Mouse (Mus musculus) embryonic facial prominence, embryonic 15.5 days (tissue): ENCODE data around the gene Zfp52. TPM values are rescaled to one million over a fixed set of nuclear protein-coding genes. Genes with fewer than 3 reads are reported as not detected.

Source experiments
- ATAC-seq: fragments of 200-750 bp; cut with Nextera tagmentation; 2 replicates; pipeline ENCODE4 v1.8.0; 2017; ENCODE audit warnings: low read depth, moderate TSS enrichment; ENCODE audit not compliant: insufficient number of reproducible peaks, low FRiP score, low TSS enrichment
- H3K27ac ChIP-seq: fragments of 300-500 bp; sonication (generic); replicated peaks from 2 replicates; pipeline ENCODE4 v1.5.1; 2015; ENCODE audit warnings: mild to moderate bottlenecking, inconsistent platforms
- H3K27me3 ChIP-seq: fragments of 300-500 bp; sonication (generic); 2 replicates; pipeline ENCODE4 v1.6.1; 2015; ENCODE audit warnings: inconsistent platforms
- H3K36me3 ChIP-seq: fragments of 300-500 bp; sonication (generic); 2 replicates; pipeline ENCODE4 v1.6.1; 2015; ENCODE audit warnings: mild to moderate bottlenecking, inconsistent platforms
- H3K4me1 ChIP-seq: fragments of 300-500 bp; sonication (generic); 2 replicates; pipeline ENCODE4 v1.6.1; 2015; ENCODE audit warnings: inconsistent platforms
- H3K4me2 ChIP-seq: fragments of 300-500 bp; sonication (generic); replicated peaks from 2 replicates; pipeline ENCODE4 v1.6.1; 2015; ENCODE audit warnings: mild to moderate bottlenecking, inconsistent platforms
- H3K4me3 ChIP-seq: fragments of 300-500 bp; sonication (generic); replicated peaks from 2 replicates; pipeline ENCODE4 v1.5.1; 2015; ENCODE audit warnings: mild to moderate bottlenecking, inconsistent platforms
- H3K9ac ChIP-seq: fragments of 300-500 bp; sonication (generic); 2 replicates; pipeline ENCODE4 v1.6.1; 2015; ENCODE audit warnings: inconsistent platforms
- H3K9me3 ChIP-seq: fragments of 300-500 bp; sonication (generic); replicated peaks from 2 replicates; pipeline ENCODE4 v1.6.1; 2016; ENCODE audit warnings: inconsistent platforms
- WGBS: fragments of 180-500 bp; shearing (Covaris S2); methylation state at CpG from one replicate; pipeline ENCODE4 v1.1.7; 2015; 5-methylcytosine and 5-hydroxymethylcytosine counted together
- polyA plus RNA-seq: library from polyadenylated mRNA; unstranded; fragments of >200 nt; fragmentation: Nextera tagmentation; extraction: Ambion mirVana; gene quantifications from 2 replicates; pipeline ENCODE4 v1.2.1, GENCODE M21; 2015

The Zfp52 gene
- polyA plus RNA-seq, 1 experiment from 2014 or later, result 5.4 TPM

- Histone ChIP-seq H3K36me3 (0 out of 2 replicates have a peak, but pooled peaks cover 2% of the 10 kb centered on the region), H3K4me1 (0 out of 2 replicates have a peak, but pooled peaks cover 8% of the 10 kb centered on the region), H3K9ac (peak within 1 kb of the TSS; percentile 43), H3K27ac (peak within 1 kb of the TSS; percentile 94), H3K4me2 (peak within 1 kb of the TSS; percentile 68), H3K27me3 (no peaks in the 10 kb centered on the region), H3K4me3 (peak within 1 kb of the TSS; percentile 73), H3K9me3 (no peaks in the 10 kb centered on the region)
- under 1% methylated on average over 29 of the region's 29 CpGs for WGBS
- peak; percentile 95 for ATAC-seq
Observed at GRCm38 (mm10) chr17:21566728-21567349, 31.5 kb downstream of the Zfp52 start, which contains the start of gene Zfp948. Gene Zfp948 (plus strand): TSS chr17:21567008.

- H3K9me3 ChIP-seq, result no peaks in the 10 kb centered on the region
- H3K4me2 ChIP-seq, result peak overlapping the region; percentile 68
- H3K36me3 ChIP-seq, result 0 out of 2 replicates have a peak, but pooled peaks cover 2% of the 10 kb centered on the region
- H3K9ac ChIP-seq, result no peak overlapping the region
- ATAC-seq, result no peak
- 0 out of 2 replicates have a peak, but pooled peaks cover 8% of the 10 kb centered on the region for H3K4me1 ChIP-seq
- no peak overlapping the region for H3K27ac ChIP-seq
- no peaks in the 10 kb centered on the region for H3K27me3 ChIP-seq
- WGBS, result 30% methylated on average over 1 of the region's 1 CpGs
- peak overlapping the region; percentile 73 for H3K4me3 ChIP-seq
Observed at GRCm38 (mm10) chr17:21567696-21568095, 32.4 kb downstream of the Zfp52 start.

- Histone ChIP-seq H3K4me1 (no peaks in the 10 kb centered on the region), H3K4me3 (no peak overlapping the region), H3K4me2 (no peak overlapping the region), H3K36me3 (peaks cover 28% of the 10 kb centered on the region), H3K27ac (no peak overlapping the region), H3K27me3 (no peaks in the 10 kb centered on the region), H3K9ac (no peak overlapping the region), H3K9me3 (no peaks in the 10 kb centered on the region)
- no peak for ATAC-seq
- WGBS, result 79% methylated on average over 1 of the region's 1 CpGs
Observed at GRCm38 (mm10) chr17:21579080-21579479, 43.7 kb downstream of the Zfp52 start.

GRCm38 (mm10) chr17:21579493-21580175 is 44.3 kb downstream of the Zfp52 start:
- H3K4me1 ChIP-seq, result no peaks in the 10 kb centered on the region
- H3K9me3 ChIP-seq, result no peaks in the 10 kb centered on the region
- H3K4me2 ChIP-seq, result no peak overlapping the region
- no peaks in the 10 kb centered on the region for H3K27me3 ChIP-seq
- H3K9ac ChIP-seq, result no peak overlapping the region
- H3K4me3 ChIP-seq, result no peak overlapping the region
- peak; percentile 69; the same call in 1 of the 2 replicates for ATAC-seq
- H3K36me3 ChIP-seq, result peaks cover 29% of the 10 kb centered on the region
- 30% methylated on average over 5 of the region's 5 CpGs for WGBS
- H3K27ac ChIP-seq, result no peak overlapping the region

GRCm38 (mm10) chr17:21585521-21585920 is 50.2 kb downstream of the Zfp52 start:
- Histone ChIP-seq H3K4me3 (no peak overlapping the region), H3K9ac (no peak overlapping the region), H3K4me2 (no peak overlapping the region), H3K9me3 (no peaks in the 10 kb centered on the region; the same call in 1 of the 2 replicates), H3K4me1 (no peaks in the 10 kb centered on the region), H3K36me3 (peaks cover 47% of the 10 kb centered on the region), H3K27ac (no peak overlapping the region), H3K27me3 (no peaks in the 10 kb centered on the region)
- 95% methylated on average over 2 of the region's 2 CpGs for WGBS
- ATAC-seq, result no peak

Other genes with a start within 250 kb of the Zfp52 start
- gene Vmn1r237, start 223.7 kb upstream of the Zfp52 start, polyA plus RNA-seq, result not detected in 2 replicates
- gene Zfp677, start 151.8 kb upstream of the Zfp52 start, polyA plus RNA-seq, result 3.1 and 3.4 TPM in 2 replicates
- 4.6 and 5.6 TPM in 2 replicates for gene Zfp54, start 112.3 kb upstream of the Zfp52 start, polyA plus RNA-seq
- gene Zfp51, start 85.2 kb upstream of the Zfp52 start, polyA plus RNA-seq, result 13.5 and 15.3 TPM in 2 replicates
- 10.1 and 10.8 TPM in 2 replicates for gene Zfp53, start 46.5 kb upstream of the Zfp52 start, polyA plus RNA-seq
- 16.7 and 18.8 TPM in 2 replicates for gene Zfp948, start 31.5 kb downstream of the Zfp52 start, polyA plus RNA-seq
- 5.4 and 5.6 TPM in 2 replicates for gene Zfp983, start 115.1 kb downstream of the Zfp52 start, polyA plus RNA-seq
- 4.4 and 6.3 TPM in 2 replicates for gene Gm10226, start 156.3 kb downstream of the Zfp52 start, polyA plus RNA-seq
- gene Zfp760, start 172.2 kb downstream of the Zfp52 start, polyA plus RNA-seq, result 10.4 and 10.7 TPM in 2 replicates
- 6.1 and 6.5 TPM in 2 replicates for gene Zfp229, start 195.3 kb downstream of the Zfp52 start, polyA plus RNA-seq